Mouse (Mus musculus): ENCODE results near the gene Dnajc9.

Gene Dnajc9

GRCm38 (mm10) chr14:20347991-20348541, 40.6 kb downstream of the Dnajc9 start, which contains the start of the genes Ecd and Fam149b:
Gene Ecd (minus strand): TSS chr14:20348121.
Gene Fam149b (plus strand): TSS chr14:20348162.
- DNase-seq = peak; percentile 95

DNA sequence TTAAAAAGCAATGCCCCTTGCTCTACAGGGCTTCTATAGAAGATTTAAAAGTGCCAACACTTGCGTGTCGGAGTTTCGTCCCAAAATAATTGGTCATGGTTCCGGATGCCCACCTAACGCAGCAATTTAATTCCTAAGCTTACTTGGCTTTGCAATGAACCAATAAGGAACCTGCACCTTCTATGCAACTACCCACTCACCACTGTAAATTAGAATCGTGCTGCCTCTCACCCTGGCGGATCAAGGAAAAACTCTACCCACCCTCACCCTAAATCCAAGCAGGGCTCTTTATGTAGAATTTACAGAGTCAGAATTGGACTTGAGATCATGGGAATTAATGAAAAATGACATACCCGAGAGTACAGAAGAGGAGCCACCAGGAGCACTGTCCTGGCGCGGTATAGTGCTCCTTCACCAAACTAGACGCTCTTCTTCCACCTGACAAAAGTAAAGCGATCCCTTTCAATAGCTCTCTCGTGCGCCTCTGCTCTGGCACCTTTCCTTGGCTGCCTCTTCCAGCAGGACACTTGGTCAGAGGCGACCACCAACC, 41.2 kb downstream of the Dnajc9 start:
- no peak for DNase-seq

DNA sequence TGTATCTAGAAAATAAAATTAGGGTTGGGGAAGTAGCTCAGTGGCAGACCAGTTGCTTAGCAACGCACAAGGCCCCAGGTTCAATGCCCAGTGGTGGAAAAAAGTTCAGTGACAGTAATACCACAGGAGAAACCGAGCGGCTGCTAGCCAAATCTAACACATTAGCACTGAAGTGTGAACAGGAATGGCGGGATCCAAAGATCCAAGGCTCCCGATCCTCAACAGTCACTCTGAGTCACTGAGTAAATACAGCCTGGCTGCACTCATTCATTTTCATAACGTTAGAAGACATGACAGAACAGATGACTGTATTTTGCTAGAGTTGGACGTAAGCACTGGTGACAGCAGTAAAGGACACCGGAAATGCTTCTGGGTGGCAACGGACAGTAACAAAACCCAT, 42.8 kb downstream of the Dnajc9 start:
- DNase-seq = no peak

DNA sequence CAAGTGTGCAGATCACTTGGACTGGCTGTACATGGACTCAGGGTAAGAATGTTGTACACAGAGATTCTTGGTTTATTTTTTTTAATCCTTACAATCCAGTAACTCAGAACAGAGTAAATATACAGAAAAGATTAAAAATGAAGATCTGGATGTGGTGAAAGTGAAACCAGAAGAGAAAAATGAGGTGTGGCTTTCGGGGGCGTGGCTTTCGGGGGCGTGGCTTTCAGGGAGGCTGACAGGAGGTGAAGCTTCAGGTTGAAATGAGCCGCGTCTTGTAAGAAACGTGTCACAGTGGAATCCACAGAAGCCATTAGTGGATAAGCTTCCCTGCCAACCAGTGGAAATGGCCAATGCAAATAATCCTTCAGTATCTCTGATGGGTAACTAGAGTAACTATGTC, 47.8 kb downstream of the Dnajc9 start:
- no peak for DNase-seq

DNA sequence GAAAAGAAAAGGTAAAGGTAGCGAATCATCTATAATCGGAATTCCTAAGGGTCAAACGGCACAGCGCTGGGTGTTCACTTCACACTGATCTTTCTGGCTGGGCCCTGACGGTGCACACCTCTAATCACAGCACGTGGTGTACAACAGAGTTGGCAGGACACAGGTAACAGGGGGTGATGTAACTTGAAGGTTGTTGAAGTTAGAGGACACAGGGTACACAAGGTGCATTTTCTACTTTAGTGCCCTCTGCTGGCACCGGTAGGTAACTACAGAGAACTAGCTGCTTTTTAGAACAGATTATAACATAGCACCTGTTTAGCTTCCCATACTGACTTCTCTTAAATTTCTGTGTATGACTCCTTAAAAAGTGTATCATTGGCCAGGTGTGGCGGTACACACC, 48.6 kb downstream of the Dnajc9 start:
- peak; percentile 27 for DNase-seq

DNA sequence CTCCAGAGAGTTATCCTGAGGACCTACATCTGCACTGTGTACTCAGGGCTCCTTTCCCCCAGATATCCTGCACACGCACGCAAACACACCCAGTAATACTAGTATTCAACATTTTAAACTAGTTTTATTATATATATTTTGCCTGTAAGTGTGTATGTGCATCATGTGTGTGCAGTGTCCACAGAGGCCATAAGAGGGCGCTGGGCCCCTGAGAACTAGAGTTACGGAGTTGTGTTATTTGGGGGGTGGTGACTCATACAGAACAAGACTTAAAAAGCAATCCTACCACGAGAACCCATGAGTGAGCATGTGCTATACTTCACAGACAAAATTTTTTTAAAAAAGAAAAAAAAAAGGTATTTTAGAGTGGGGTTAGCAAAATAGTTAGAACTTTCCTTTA, 49.3 kb downstream of the Dnajc9 start:
- no peak for DNase-seq
